ENCODE assay signal across 8 mouse cellular contexts in genomic region chr3:105800156-105800674, GRCm38 (mm10). TPM values are rescaled to one million over a fixed set of nuclear protein-coding genes. Genes with fewer than 3 reads are reported as not detected.
DNase-seq lines count a peak whose midpoint lies in the region; ATAC-seq lines count a peak whose summit lies in the region.

No protein-coding gene starts in this region.

- 1% methylated on average over 12 of the region's 12 CpGs for WGBS in lung, embryonic 15.5 days
- under 1% methylated on average over 12 of the region's 12 CpGs for WGBS in hindbrain, embryonic 13.5 days

- H3K9me3 ChIP-seq in lung, embryonic 15.5 days: no peaks in the 10 kb centered on the region
- no peaks in the 10 kb centered on the region for H3K9me3 ChIP-seq in hindbrain, embryonic 13.5 days

- no peak for DNase-seq in lung, postnatal 14 days
- no peak for DNase-seq in frontal cortex, postnatal 36 days (ENCODE audit: low spot score in 2 of 2)
- DNase-seq in frontal cortex, postnatal 25 days (ENCODE audit: low spot score in 2 of 2): no peak
- DNase-seq in gastrocnemius, adult 8-10 months (ENCODE audit: low spot score in 2 of 2): no peak

- H3K27me3 ChIP-seq in lung, embryonic 15.5 days: no peaks in the 10 kb centered on the region
- H3K27me3 ChIP-seq in hindbrain, embryonic 13.5 days: no peaks in the 10 kb centered on the region

- ATAC-seq in lung, embryonic 15.5 days (ENCODE audit: borderline replicate concordance, extremely low read depth, low FRiP score, low TSS enrichment): no peak
- ATAC-seq in hindbrain, embryonic 13.5 days (ENCODE audit: low FRiP score): no peak
- 0 out of 2 replicates have a peak, but pooled peaks have one; percentile 3 for ATAC-seq in megakaryocyte progenitor cell, adult 5-6 weeks (replicated peaks; ENCODE audit: poor library complexity)

- H3K4me3 ChIP-seq in lung, embryonic 15.5 days: peak overlapping the region; percentile 91
- peak overlapping the region; percentile 94 for H3K4me3 ChIP-seq in brown adipose tissue, adult 24 weeks (ENCODE audit: insufficient read depth, low read depth, low read length)
- H3K4me3 ChIP-seq in hindbrain, embryonic 13.5 days: peak overlapping the region; percentile 85

- H3K27ac ChIP-seq in lung, embryonic 15.5 days: peak overlapping the region; percentile 88
- peak overlapping the region; percentile 93 for H3K27ac ChIP-seq in brown adipose tissue, adult 24 weeks (replicated peaks; ENCODE audit: low read depth, low read length)
- peak overlapping the region; percentile 93 for H3K27ac ChIP-seq in hindbrain, embryonic 13.5 days

- H3K4me2 ChIP-seq in lung, embryonic 15.5 days: peak overlapping the region; percentile 78
- H3K4me2 ChIP-seq in hindbrain, embryonic 13.5 days: peak overlapping the region; percentile 89

- no peaks in the 10 kb centered on the region for H3K36me3 ChIP-seq in lung, embryonic 15.5 days
- H3K36me3 ChIP-seq in hindbrain, embryonic 13.5 days: no peaks in the 10 kb centered on the region

- peaks cover 27% of the 10 kb centered on the region for H3K4me1 ChIP-seq in lung, embryonic 15.5 days
- H3K4me1 ChIP-seq in brown adipose tissue, adult 24 weeks (ENCODE audit: control insufficient read depth, insufficient read depth, insufficient read length, low read length): peaks cover 38% of the 10 kb centered on the region
- peaks cover 32% of the 10 kb centered on the region for H3K4me1 ChIP-seq in hindbrain, embryonic 13.5 days (replicated peaks)

- peak overlapping the region; percentile 82 for H3K9ac ChIP-seq in lung, embryonic 15.5 days
- peak overlapping the region; percentile 93 for H3K9ac ChIP-seq in hindbrain, embryonic 13.5 days

RNA-seq across cellular contexts. Expression of gene Rap1a, which starts 0.9 kb away (rescaled TPM):
- 122 and 125 TPM in 2 replicates for polyA plus RNA-seq in lung, embryonic 15.5 days (2015; fragmentation: Nextera tagmentation; extraction: Ambion mirVana)
- 103 and 111 TPM in 2 replicates for polyA plus RNA-seq in brown adipose tissue, adult 24 weeks (2012; ENCODE audit: insufficient read depth, insufficient read length, missing spikeins)
- polyA plus RNA-seq in hindbrain, embryonic 13.5 days (2015; fragmentation: Nextera tagmentation; extraction: Ambion mirVana): 83.1 and 88.1 TPM in 2 replicates
- 151 and 181 TPM in 2 replicates for total RNA-seq in megakaryocyte progenitor cell, adult 5-6 weeks (2015)
- total RNA-seq in megakaryocyte progenitor cell, adult 5-6 weeks (2017): 128 and 136 TPM in 2 replicates
- 10 to 100 TPM; 86.6 to 93.8 (median 92.1) TPM for total RNA-seq in gastrocnemius, adult 8-10 months (2022)
